Mouse (Mus musculus) testis, adult 2 months (tissue): Measurements from ENCODE around the gene Polq. TPM values are rescaled to one million over a fixed set of nuclear protein-coding genes. Genes with fewer than 3 reads are reported as not detected.

ENCODE experiments used
- H3K27ac ChIP-seq: fragments of 200-500 bp; 2 replicates; pipeline ENCODE4 v1.5.1; 2012; ENCODE audit warnings: low read depth, low read length; ENCODE audit not compliant: control insufficient read depth, insufficient read depth
- H3K27me3 ChIP-seq: fragments of 200-500 bp; 2 replicates; pipeline ENCODE4 v1.6.1; 2012; ENCODE audit warnings: mild to moderate bottlenecking, low read length, moderate library complexity; ENCODE audit not compliant: control insufficient read depth, insufficient read depth
- H3K36me3 ChIP-seq: fragments of 200-500 bp; 2 replicates; pipeline ENCODE4 v1.6.1; 2012; ENCODE audit warnings: mild to moderate bottlenecking, low read length; ENCODE audit not compliant: control insufficient read depth, insufficient read depth
- H3K4me1 ChIP-seq: fragments of 200-500 bp; 2 replicates; pipeline ENCODE4 v1.6.1; 2012; ENCODE audit warnings: low read length; ENCODE audit not compliant: control insufficient read depth, insufficient read depth
- H3K4me3 ChIP-seq: fragments of 200-500 bp; 2 replicates; pipeline ENCODE4 v1.5.1; 2012; ENCODE audit warnings: low read depth, mild to moderate bottlenecking, low read length, moderate library complexity, mixed read lengths; ENCODE audit not compliant: control insufficient read depth
- CTCF ChIP-seq: fragments of 200-500 bp; IDR thresholded peaks from 2 replicates; pipeline ENCODE4 v1.5.1; 2012; ENCODE audit warnings: low read depth, mild to moderate bottlenecking, inconsistent platforms, low read length, moderate library complexity; ENCODE audit not compliant: control insufficient read depth, insufficient read depth, insufficient replicate concordance
- POLR2A ChIP-seq: fragments of 200-500 bp; IDR thresholded peaks from 2 replicates; pipeline ENCODE4 v1.6.1; 2012; ENCODE audit warnings: low read depth, mild to moderate bottlenecking, inconsistent platforms, low read length, moderate library complexity; ENCODE audit not compliant: control insufficient read depth
- polyA plus RNA-seq: library from polyadenylated mRNA; depleted of rRNA; stranded (reverse); fragments of >200 nt; gene quantifications from 2 replicates; pipeline ENCODE4 v1.2.3, GENCODE M21; 2012

Gene Polq
- polyA plus RNA-seq, 1 experiment: 2.7 TPM

DNA sequence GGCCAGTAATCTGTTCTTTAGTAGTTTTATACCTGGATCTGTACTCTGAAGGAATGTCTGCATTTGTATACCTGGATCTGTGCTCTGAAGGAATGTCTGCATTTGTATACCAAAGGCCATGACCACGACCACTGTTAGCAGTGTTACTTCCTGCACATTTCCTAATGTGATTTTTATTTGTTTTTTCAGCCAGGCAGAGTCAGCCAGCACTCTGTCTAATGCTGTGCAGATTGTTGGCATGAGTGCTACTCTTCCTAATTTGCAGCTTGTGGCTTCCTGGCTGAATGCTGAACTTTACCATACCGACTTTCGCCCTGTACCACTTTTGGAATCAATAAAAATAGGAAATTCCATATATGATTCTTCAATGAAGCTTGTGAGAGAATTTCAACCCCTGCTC lies 16.0 kb downstream of the Polq start:
- H3K36me3 ChIP-seq: peaks cover under 1% of the 10 kb centered on the region; the same call in 1 of the 2 replicates
- no peak overlapping the region for H3K4me3 ChIP-seq

DNA sequence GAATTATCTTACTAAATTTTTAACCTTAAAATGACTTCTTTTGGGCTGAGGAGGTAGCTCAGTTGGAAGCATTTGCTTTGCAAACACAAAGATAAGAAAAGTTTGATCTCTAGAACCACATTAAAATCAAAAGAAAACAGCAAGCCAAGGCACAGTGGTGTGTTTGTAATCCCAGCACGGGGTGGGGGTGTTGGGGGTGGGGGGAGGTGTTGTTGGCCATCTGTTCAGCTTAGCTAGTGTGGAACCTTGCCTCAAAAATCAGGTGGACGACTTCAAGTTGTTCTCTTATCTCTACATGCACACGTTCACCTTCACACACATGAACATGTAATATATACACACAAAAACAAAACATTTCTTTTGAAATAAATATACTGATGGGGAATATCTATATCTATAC lies 20.4 kb downstream of the Polq start:
- TF ChIP-seq CTCF (no peak), POLR2A (no peak)
- Histone ChIP-seq H3K4me1 (no peaks in the 10 kb centered on the region), H3K4me3 (no peak overlapping the region), H3K27me3 (no peaks in the 10 kb centered on the region), H3K36me3 (no peaks in the 10 kb centered on the region; the same call in 1 of the 2 replicates), H3K27ac (no peak overlapping the region)

More for the DNA sequence above, 16.0 kb downstream of the Polq start:
- H3K27me3 ChIP-seq: no peaks in the 10 kb centered on the region
- no peak overlapping the region for H3K27ac ChIP-seq
- TF ChIP-seq CTCF (no peak), POLR2A (no peak)
- no peaks in the 10 kb centered on the region for H3K4me1 ChIP-seq

DNA sequence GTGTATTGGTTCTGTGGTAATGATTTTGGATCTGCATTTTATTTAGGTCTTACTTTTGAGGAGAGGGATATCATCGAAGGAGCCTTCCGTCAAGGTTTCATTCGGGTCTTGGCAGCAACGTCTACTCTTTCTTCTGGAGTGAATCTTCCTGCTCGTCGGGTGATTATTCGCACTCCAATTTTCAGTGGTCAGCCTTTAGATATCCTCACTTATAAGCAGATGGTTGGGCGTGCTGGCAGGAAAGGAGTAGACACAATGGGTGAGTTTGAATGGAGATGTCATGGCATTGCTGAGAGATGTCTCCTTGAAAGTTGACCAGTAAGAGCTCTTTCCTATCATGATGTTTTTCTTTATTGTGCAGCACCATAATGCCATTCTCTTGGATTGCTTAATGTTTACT lies 23.2 kb downstream of the Polq start:
- TF ChIP-seq CTCF (no peak), POLR2A (no peak)

DNA sequence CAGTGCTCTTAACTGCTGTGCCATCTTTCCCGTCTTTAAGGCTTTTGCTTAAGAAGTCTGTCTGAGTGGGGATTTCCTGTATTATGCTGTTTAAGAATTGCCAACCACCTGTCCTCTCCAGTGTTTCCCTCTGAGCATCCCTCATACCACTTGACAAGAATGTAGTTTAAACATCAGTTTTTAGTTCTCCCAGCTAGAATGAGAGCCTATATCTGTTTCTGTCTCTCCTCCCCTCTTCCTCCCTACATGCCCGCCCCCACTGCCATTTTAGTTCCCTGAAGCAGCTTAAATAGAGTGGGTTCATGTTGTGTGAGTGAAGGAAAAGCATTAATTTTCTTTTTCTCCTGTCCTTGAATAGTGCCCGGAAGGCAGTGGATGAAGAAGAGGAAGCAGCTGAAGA lies 48.0 kb downstream of the Polq start:
- no peak overlapping the region for H3K27ac ChIP-seq
- TF ChIP-seq POLR2A (no peak), CTCF (no peak)
- no peaks in the 10 kb centered on the region for H3K4me1 ChIP-seq

More for the DNA sequence above, 23.2 kb downstream of the Polq start:
- Histone ChIP-seq H3K27me3 (no peaks in the 10 kb centered on the region), H3K4me3 (no peak overlapping the region), H3K4me1 (no peaks in the 10 kb centered on the region), H3K36me3 (no peaks in the 10 kb centered on the region; the same call in 1 of the 2 replicates), H3K27ac (no peak overlapping the region)

DNA sequence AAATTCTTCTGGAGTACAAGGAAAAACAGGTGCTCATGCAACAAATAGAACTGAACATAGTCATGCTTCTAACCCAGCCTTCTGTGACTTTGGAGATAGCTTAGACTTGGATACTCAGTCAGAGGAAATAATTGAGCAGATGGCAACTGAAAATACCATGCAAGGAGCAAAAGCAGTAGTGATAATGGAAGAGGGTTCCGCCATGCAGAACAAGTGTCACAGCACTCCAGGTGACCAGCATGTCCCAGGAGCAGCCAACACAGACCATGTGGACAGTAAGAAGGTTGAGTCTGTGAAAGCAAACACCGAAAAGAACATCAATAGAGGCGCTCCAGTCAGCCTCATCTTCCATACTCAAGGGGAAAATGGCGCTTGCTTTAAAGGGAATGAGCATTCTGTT lies 49.7 kb downstream of the Polq start:
- TF ChIP-seq CTCF: no peak
- H3K27me3 ChIP-seq: no peaks in the 10 kb centered on the region
- H3K4me3 ChIP-seq: no peak overlapping the region
- no peaks in the 10 kb centered on the region for H3K4me1 ChIP-seq
- H3K27ac ChIP-seq: no peak overlapping the region
- peaks cover 2% of the 10 kb centered on the region for H3K36me3 ChIP-seq

More for the DNA sequence above, 48.0 kb downstream of the Polq start:
- Histone ChIP-seq H3K36me3 (peaks cover 2% of the 10 kb centered on the region), H3K4me3 (no peak overlapping the region), H3K27me3 (no peaks in the 10 kb centered on the region)

DNA sequence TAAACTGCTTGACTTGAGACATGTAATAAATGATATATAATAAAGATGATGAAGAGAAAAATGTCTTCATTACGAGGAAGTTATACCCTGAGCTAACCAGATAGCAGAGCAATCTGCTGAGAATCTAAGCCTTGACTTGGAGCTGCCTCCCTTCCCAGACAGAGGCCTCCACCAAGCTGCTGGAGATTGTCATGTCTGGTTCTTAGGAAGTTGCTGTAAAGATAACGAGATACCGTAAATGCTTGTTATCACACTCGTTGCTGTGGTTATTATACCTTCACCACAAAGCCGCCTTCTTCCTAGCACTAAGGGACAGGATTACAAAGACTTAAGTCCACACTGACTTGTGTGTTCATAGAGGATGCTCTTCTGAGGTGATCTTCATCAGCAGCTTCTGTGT lies 60.8 kb downstream of the Polq start:
- no peaks in the 10 kb centered on the region for H3K27me3 ChIP-seq
- H3K36me3 ChIP-seq: no peaks in the 10 kb centered on the region; the same call in 1 of the 2 replicates
- TF ChIP-seq CTCF (no peak), POLR2A (no peak)
- no peaks in the 10 kb centered on the region for H3K4me1 ChIP-seq
- no peak overlapping the region for H3K27ac ChIP-seq
- no peak overlapping the region for H3K4me3 ChIP-seq

DNA sequence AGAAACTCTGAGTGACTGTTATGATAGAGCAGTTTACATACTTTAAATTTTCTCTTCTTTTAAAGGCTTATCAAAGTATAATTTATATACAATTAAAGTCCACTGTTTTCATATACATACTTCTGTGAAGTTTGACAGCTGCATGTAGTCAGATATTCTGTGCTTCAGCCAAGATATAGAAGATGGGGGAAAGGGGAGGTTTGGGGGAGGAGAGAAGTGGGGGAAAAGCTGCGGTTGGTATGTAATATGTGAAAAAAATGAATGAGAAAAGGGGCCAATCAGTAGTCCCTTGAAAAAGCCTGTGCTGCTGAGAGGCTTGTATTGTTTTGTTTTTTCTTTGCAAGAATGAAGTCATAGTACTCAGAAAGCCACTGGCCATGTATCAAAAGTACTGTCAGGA lies 78.1 kb downstream of the Polq start:
- Histone ChIP-seq H3K27ac (no peak overlapping the region), H3K27me3 (no peaks in the 10 kb centered on the region), H3K4me3 (no peak overlapping the region), H3K36me3 (no peaks in the 10 kb centered on the region; the same call in 1 of the 2 replicates), H3K4me1 (no peaks in the 10 kb centered on the region)
- TF ChIP-seq CTCF (no peak), POLR2A (no peak)

DNA sequence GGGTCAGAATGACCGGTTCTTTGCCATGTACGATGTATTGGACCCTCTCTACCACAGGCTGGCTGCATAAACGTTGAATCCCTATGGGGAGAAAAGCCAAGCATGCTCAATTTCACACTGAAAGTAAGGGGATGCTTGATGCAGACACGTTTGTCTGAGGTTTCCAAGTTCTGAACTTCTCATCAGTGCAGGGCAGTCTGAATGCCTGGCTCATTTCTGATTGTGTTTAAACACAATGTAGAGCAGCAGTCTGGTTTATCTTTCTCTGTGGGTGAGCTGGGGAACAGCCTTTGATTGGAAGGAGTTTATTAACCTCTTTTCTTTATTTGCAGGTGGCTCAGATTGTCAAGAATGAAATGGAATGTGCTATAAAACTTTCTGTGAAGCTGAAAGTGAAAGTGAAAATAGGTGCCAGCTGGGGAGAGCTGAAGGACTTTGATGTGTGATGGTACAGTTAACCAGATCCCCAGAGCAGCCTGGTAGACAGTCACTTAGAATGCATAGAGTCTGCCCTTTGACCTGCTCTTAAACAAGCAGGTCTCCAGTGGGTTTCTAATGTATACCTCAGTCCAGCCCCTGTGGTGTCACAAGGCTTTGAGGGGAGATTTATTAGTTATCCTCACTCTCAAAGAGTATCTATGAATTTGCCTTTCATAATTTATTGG lies 82.7 kb downstream of the Polq start:
- no peak for TF ChIP-seq POLR2A
- Histone ChIP-seq H3K27ac (no peak overlapping the region), H3K36me3 (no peaks in the 10 kb centered on the region; the same call in 1 of the 2 replicates), H3K4me3 (no peak overlapping the region), H3K27me3 (no peaks in the 10 kb centered on the region), H3K4me1 (no peaks in the 10 kb centered on the region)
